11 mouse cellular contexts compared by ENCODE assay signal in genomic region chr11:32236132-32236531, GRCm38 (mm10). TPM values are rescaled to one million over a fixed set of nuclear protein-coding genes. Genes with fewer than 3 reads are reported as not detected.
A peak's percentile ranks its signal among the peaks of the same experiment; 100 is the strongest.
DNase-seq lines count a peak whose midpoint lies in the region; ATAC-seq lines count a peak whose summit lies in the region.
"Had no signal": no experiment of that assay in that cellular context is flagged by ENCODE, and none has a peak within 500 bp of the region (broad histone marks: within the 10 kb centered on the region; RNA-seq: fewer than 3 reads in every experiment).

No protein-coding gene starts in this region.

- no peak overlapping the region for H3K9ac ChIP-seq in heart, embryonic 15.5 days
- no peak overlapping the region for H3K9ac ChIP-seq in liver, embryonic 15.5 days
- H3K9ac ChIP-seq in hindbrain, embryonic 16.5 days (ENCODE audit: low read depth, low read length), result no peak overlapping the region
- no peak overlapping the region for H3K9ac ChIP-seq in stomach, embryonic 16.5 days (ENCODE audit: low read length)
- H3K9ac ChIP-seq: embryonic facial prominence, embryonic 12.5 days had no signal

- no peaks in the 10 kb centered on the region for H3K27me3 ChIP-seq in heart, embryonic 15.5 days
- no peaks in the 10 kb centered on the region for H3K27me3 ChIP-seq in heart, embryonic 10.5 days (ENCODE audit: insufficient read depth, poor library complexity, severe bottlenecking)
- H3K27me3 ChIP-seq in liver, embryonic 15.5 days, result no peaks in the 10 kb centered on the region
- H3K27me3 ChIP-seq in hindbrain, embryonic 16.5 days (replicated peaks; ENCODE audit: control insufficient read depth, insufficient read depth, low read length), result no peaks in the 10 kb centered on the region
- H3K27me3 ChIP-seq in stomach, embryonic 16.5 days (ENCODE audit: control insufficient read depth, insufficient read depth, low read length), result no peaks in the 10 kb centered on the region
- H3K27me3 ChIP-seq: embryonic facial prominence, embryonic 12.5 days had no signal

- WGBS in heart, embryonic 15.5 days, result 50% methylated on average over 2 of the region's 2 CpGs
- WGBS in heart, embryonic 10.5 days, result 82% methylated on average over 2 of the region's 2 CpGs
- WGBS in liver, embryonic 15.5 days (ENCODE audit: insufficient replicate concordance), result 75% methylated on average over 2 of the region's 2 CpGs
- 48% methylated on average over 2 of the region's 2 CpGs for WGBS in hindbrain, embryonic 16.5 days
- WGBS in stomach, embryonic 16.5 days, result 63% methylated on average over 2 of the region's 2 CpGs

- H3K4me2 ChIP-seq in heart, embryonic 15.5 days, result no peak overlapping the region
- H3K4me2 ChIP-seq in liver, embryonic 15.5 days, result no peak overlapping the region
- no peak overlapping the region for H3K4me2 ChIP-seq in hindbrain, embryonic 16.5 days (ENCODE audit: low read length)
- no peak overlapping the region for H3K4me2 ChIP-seq in stomach, embryonic 16.5 days (ENCODE audit: low read depth, low read length)
- H3K4me2 ChIP-seq: embryonic facial prominence, embryonic 12.5 days had no signal

- H3K27ac ChIP-seq in heart, embryonic 15.5 days, result peak overlapping the region; percentile 42; the same call in 1 of the 2 replicates
- H3K27ac ChIP-seq in heart, embryonic 10.5 days, result no peak overlapping the region
- peak overlapping the region; percentile 99; the same call in 1 of the 2 replicates for H3K27ac ChIP-seq in liver, embryonic 15.5 days (replicated peaks)
- peak overlapping the region; percentile 73 for H3K27ac ChIP-seq in hindbrain, embryonic 16.5 days (ENCODE audit: low read depth, low read length)
- H3K27ac ChIP-seq in stomach, embryonic 16.5 days (ENCODE audit: low read length), result peak overlapping the region; percentile 36; the same call in 1 of the 2 replicates
- H3K27ac ChIP-seq: embryonic facial prominence, embryonic 12.5 days had no signal

- peaks cover 22% of the 10 kb centered on the region for H3K4me1 ChIP-seq in heart, embryonic 15.5 days (replicated peaks)
- H3K4me1 ChIP-seq in heart, embryonic 10.5 days, result 0 out of 2 replicates have a peak, but pooled peaks cover 4% of the 10 kb centered on the region
- peaks cover 52% of the 10 kb centered on the region for H3K4me1 ChIP-seq in liver, embryonic 15.5 days (replicated peaks)
- H3K4me1 ChIP-seq in hindbrain, embryonic 16.5 days (ENCODE audit: control insufficient read depth, insufficient read depth, low read depth, low read length), result peaks cover 26% of the 10 kb centered on the region
- peaks cover 19% of the 10 kb centered on the region for H3K4me1 ChIP-seq in stomach, embryonic 16.5 days (ENCODE audit: control insufficient read depth, insufficient read depth, low read length)

- no peaks in the 10 kb centered on the region for H3K9me3 ChIP-seq in heart, embryonic 15.5 days (replicated peaks)
- no peaks in the 10 kb centered on the region for H3K9me3 ChIP-seq in heart, embryonic 10.5 days
- no peaks in the 10 kb centered on the region for H3K9me3 ChIP-seq in liver, embryonic 15.5 days (replicated peaks)
- H3K9me3 ChIP-seq in hindbrain, embryonic 16.5 days (ENCODE audit: control insufficient read depth, low read length), result no peaks in the 10 kb centered on the region
- H3K9me3 ChIP-seq in stomach, embryonic 16.5 days (replicated peaks; ENCODE audit: control insufficient read depth, low read length), result no peaks in the 10 kb centered on the region
- H3K9me3 ChIP-seq: embryonic facial prominence, embryonic 12.5 days had no signal

- ATAC-seq in heart, embryonic 15.5 days (replicated peaks; ENCODE audit: insufficient number of reproducible peaks, insufficient read depth, low FRiP score, low read depth), result no peak
- no peak for ATAC-seq in liver, embryonic 15.5 days (ENCODE audit: insufficient read depth)
- ATAC-seq in hindbrain, embryonic 16.5 days, result peak; percentile 17
- no peak for ATAC-seq in stomach, embryonic 16.5 days (ENCODE audit: insufficient read depth, low FRiP score)
- ATAC-seq: inflammation-experienced regulatory T-cells, adult 6 months had no signal

- no peak for DNase-seq in heart, embryonic 10.5 days (ENCODE audit: low spot score)
- no peak for DNase-seq in liver
- DNase-seq in layer of hippocampus, postnatal 25 days (ENCODE audit: extremely low spot score in 1 of 2, low spot score in 1 of 2), result no peak

- no peak overlapping the region for H3K4me3 ChIP-seq in heart, embryonic 15.5 days
- H3K4me3 ChIP-seq in heart, embryonic 10.5 days, result no peak overlapping the region
- no peak overlapping the region for H3K4me3 ChIP-seq in liver, embryonic 15.5 days (replicated peaks)
- H3K4me3 ChIP-seq in hindbrain, embryonic 16.5 days (ENCODE audit: low read length), result no peak overlapping the region
- H3K4me3 ChIP-seq in stomach, embryonic 16.5 days (replicated peaks; ENCODE audit: low read length), result no peak overlapping the region
- H3K4me3 ChIP-seq: embryonic facial prominence, embryonic 12.5 days had no signal

- peaks cover 43% of the 10 kb centered on the region for H3K36me3 ChIP-seq in heart, embryonic 15.5 days
- peaks cover 87% of the 10 kb centered on the region for H3K36me3 ChIP-seq in heart, embryonic 10.5 days
- peaks cover 99% of the 10 kb centered on the region for H3K36me3 ChIP-seq in liver, embryonic 15.5 days (replicated peaks)
- H3K36me3 ChIP-seq in hindbrain, embryonic 16.5 days (ENCODE audit: control insufficient read depth, insufficient read depth, low read length), result peaks cover 10% of the 10 kb centered on the region; the same call in 1 of the 2 replicates
- H3K36me3 ChIP-seq in stomach, embryonic 16.5 days (ENCODE audit: control insufficient read depth, insufficient read depth, low read length), result 0 out of 2 replicates have a peak, but pooled peaks cover 17% of the 10 kb centered on the region

RNA-seq across cellular contexts. Expression of gene Mpg, which starts 9.8 kb away (rescaled TPM):
- 14.3 and 22.4 TPM in 2 replicates for polyA plus RNA-seq in heart, embryonic 15.5 days (2015; fragmentation: Nextera tagmentation; extraction: Ambion mirVana)
- polyA plus RNA-seq in heart, embryonic 10.5 days (2016; fragmentation: Nextera tagmentation; extraction: Ambion mirVana), result 21.3 and 26.3 TPM in 2 replicates
- polyA plus RNA-seq in liver, embryonic 15.5 days (2015; fragmentation: Nextera tagmentation; extraction: Ambion mirVana), result 18.3 and 19.6 TPM in 2 replicates
- polyA plus RNA-seq in hindbrain, embryonic 16.5 days (2015; fragmentation: Nextera tagmentation; extraction: Ambion mirVana), result 34.7 and 35.0 TPM in 2 replicates
- polyA plus RNA-seq in stomach, embryonic 16.5 days (2015; fragmentation: Nextera tagmentation; extraction: Ambion mirVana), result 32.6 and 33.8 TPM in 2 replicates
- 10 to 100 TPM; 18.1 to 19.9 TPM for total RNA-seq in layer of hippocampus, postnatal 25 days (2021)

RNA-seq across cellular contexts. Expression of gene Rhbdf1, which starts 14.0 kb away (rescaled TPM):
- 35.6 and 42.8 TPM in 2 replicates for polyA plus RNA-seq in heart, embryonic 15.5 days (2015; fragmentation: Nextera tagmentation; extraction: Ambion mirVana)
- 40.8 and 42.4 TPM in 2 replicates for polyA plus RNA-seq in heart, embryonic 10.5 days (2016; fragmentation: Nextera tagmentation; extraction: Ambion mirVana)
- 5.1 and 8.0 TPM in 2 replicates for polyA plus RNA-seq in liver, embryonic 15.5 days (2015; fragmentation: Nextera tagmentation; extraction: Ambion mirVana)
- polyA plus RNA-seq in hindbrain, embryonic 16.5 days (2015; fragmentation: Nextera tagmentation; extraction: Ambion mirVana), result 27.1 and 28.7 TPM in 2 replicates
- polyA plus RNA-seq in stomach, embryonic 16.5 days (2015; fragmentation: Nextera tagmentation; extraction: Ambion mirVana), result 57.4 and 67.7 TPM in 2 replicates
- total RNA-seq in layer of hippocampus, postnatal 25 days (2021), result 10 to 100 TPM; 14.0 to 18.3 TPM

RNA-seq across cellular contexts. Expression of gene Snrnp25, which starts 30.9 kb away (rescaled TPM):
- 34.5 and 45.1 TPM in 2 replicates for polyA plus RNA-seq in heart, embryonic 15.5 days (2015; fragmentation: Nextera tagmentation; extraction: Ambion mirVana)
- 69.7 and 84.1 TPM in 2 replicates for polyA plus RNA-seq in heart, embryonic 10.5 days (2016; fragmentation: Nextera tagmentation; extraction: Ambion mirVana)
- 68.7 and 70.1 TPM in 2 replicates for polyA plus RNA-seq in liver, embryonic 15.5 days (2015; fragmentation: Nextera tagmentation; extraction: Ambion mirVana)
- polyA plus RNA-seq in hindbrain, embryonic 16.5 days (2015; fragmentation: Nextera tagmentation; extraction: Ambion mirVana), result 45.6 and 49.9 TPM in 2 replicates
- 44.9 and 47.5 TPM in 2 replicates for polyA plus RNA-seq in stomach, embryonic 16.5 days (2015; fragmentation: Nextera tagmentation; extraction: Ambion mirVana)
- total RNA-seq in layer of hippocampus, postnatal 25 days (2021), result 10 to 100 TPM; 21.2 to 26.9 TPM

RNA-seq across cellular contexts. Expression of gene Nprl3, which starts 31.4 kb away (rescaled TPM):
- polyA plus RNA-seq in heart, embryonic 15.5 days (2015; fragmentation: Nextera tagmentation; extraction: Ambion mirVana), result 29.8 and 33.6 TPM in 2 replicates
- polyA plus RNA-seq in heart, embryonic 10.5 days (2016; fragmentation: Nextera tagmentation; extraction: Ambion mirVana), result 43.8 and 44.5 TPM in 2 replicates
- polyA plus RNA-seq in liver, embryonic 15.5 days (2015; fragmentation: Nextera tagmentation; extraction: Ambion mirVana), result 28.1 and 31.9 TPM in 2 replicates
- 42.6 and 43.9 TPM in 2 replicates for polyA plus RNA-seq in hindbrain, embryonic 16.5 days (2015; fragmentation: Nextera tagmentation; extraction: Ambion mirVana)
- 36.8 and 37.6 TPM in 2 replicates for polyA plus RNA-seq in stomach, embryonic 16.5 days (2015; fragmentation: Nextera tagmentation; extraction: Ambion mirVana)
- total RNA-seq in layer of hippocampus, postnatal 25 days (2021), result 10 to 100 TPM; 49.1 to 67.0 TPM

RNA-seq across cellular contexts. Expression of gene Il9r, which starts 36.1 kb away (rescaled TPM):
- polyA plus RNA-seq in heart, embryonic 15.5 days (2015; fragmentation: Nextera tagmentation; extraction: Ambion mirVana), result 0.09 and 0.77 TPM in 2 replicates
- 0.14 TPM in 1 of 2 replicates, not detected in the other for polyA plus RNA-seq in heart, embryonic 10.5 days (2016; fragmentation: Nextera tagmentation; extraction: Ambion mirVana)
- 0.02 and 0.13 TPM in 2 replicates for polyA plus RNA-seq in liver, embryonic 15.5 days (2015; fragmentation: Nextera tagmentation; extraction: Ambion mirVana)
- not detected in 2 replicates for polyA plus RNA-seq in hindbrain, embryonic 16.5 days (2015; fragmentation: Nextera tagmentation; extraction: Ambion mirVana)
- polyA plus RNA-seq in stomach, embryonic 16.5 days (2015; fragmentation: Nextera tagmentation; extraction: Ambion mirVana), result 0.07 and 0.09 TPM in 2 replicates
- total RNA-seq in layer of hippocampus, postnatal 25 days (2021), result not detected
- total RNA-seq: gastrocnemius, postnatal 36 days; layer of hippocampus, postnatal 10 days had no signal
- polyA plus RNA-seq: embryonic facial prominence, embryonic 12.5 days had no signal
